Mouse (Mus musculus): Measurements from ENCODE around the gene Ank2.

Gene Ank2

DNA sequence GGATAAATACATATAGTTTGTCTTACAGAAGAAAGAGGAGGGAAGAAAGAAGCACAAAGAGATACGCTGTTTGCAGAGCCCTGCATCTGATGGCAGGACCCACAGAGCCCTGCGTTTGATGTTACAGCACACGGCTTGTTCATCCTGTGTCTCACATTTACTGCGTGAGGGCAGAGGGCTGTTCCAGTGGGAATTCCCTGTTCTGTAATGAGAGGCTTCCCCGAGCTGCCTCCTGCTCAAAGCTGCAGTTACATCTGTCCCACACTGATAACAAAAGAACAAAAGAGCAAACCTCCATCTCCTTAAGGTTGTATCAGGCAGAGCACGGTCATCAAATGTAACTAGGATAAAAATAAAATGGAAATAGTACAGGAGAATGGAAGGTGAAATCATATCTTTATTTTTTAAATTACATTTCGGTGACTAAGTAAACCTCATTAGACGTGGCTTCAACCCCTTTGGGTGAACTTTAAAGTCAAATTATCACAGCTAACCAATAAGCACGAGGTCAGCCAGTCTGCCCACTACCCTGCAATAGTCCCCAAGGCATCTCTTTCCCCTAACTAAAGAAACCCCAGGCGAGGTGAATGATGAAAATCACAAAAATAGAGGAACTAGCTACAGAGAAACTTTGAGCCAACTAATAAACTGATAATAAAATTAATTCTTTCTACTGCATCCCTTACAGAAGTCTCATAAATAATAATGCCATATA lies 255.1 kb downstream of the Ank2 start:
- ATAC-seq (ENCODE audit: low TSS enrichment): no peak

- ATAC-seq (ENCODE audit: low TSS enrichment): no peak
Measured at GRCm38 (mm10) chr3:127242234-127242810, 256.8 kb downstream of the Ank2 start.

- no peak for ATAC-seq (ENCODE audit: low TSS enrichment)
Measured at GRCm38 (mm10) chr3:127235271-127235670, 263.9 kb downstream of the Ank2 start.

- peak; percentile 80 for ATAC-seq (ENCODE audit: low TSS enrichment)
Measured at GRCm38 (mm10) chr3:127225799-127226730, 273.1 kb downstream of the Ank2 start.

DNA sequence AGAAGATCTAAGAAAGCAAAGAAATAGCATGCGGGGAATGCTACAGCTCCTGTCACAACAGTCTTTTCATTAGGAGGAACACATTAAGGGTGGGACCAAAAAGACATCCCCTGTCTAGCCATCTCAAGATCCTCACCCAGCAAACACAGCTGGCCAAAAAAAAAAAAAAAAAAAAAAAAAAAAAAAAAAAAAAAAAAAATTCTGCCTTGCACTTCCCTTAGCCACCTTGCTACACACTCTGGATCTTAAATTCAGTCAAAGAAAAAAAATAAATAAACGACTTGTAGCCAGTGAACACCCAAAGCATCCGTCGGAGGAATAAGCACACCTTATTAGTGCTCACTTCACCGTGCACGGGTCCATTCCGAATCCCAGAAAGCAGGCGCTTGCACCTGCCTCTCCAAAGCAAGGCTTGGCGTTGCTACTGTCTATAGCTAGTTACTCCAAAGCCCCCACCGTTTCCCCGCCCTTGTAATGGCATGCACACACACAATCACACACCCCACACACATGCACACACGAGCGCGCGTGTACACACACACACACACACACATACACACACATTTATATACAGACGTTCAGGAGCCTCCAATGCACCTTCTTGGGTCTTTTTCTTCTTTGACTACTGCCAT lies 273.9 kb downstream of the Ank2 start:
- ATAC-seq (ENCODE audit: low TSS enrichment): peak; percentile 6; the same call in 1 of the 2 replicates

GRCm38 (mm10) chr3:127224315-127225166 lies 274.6 kb downstream of the Ank2 start:
- ATAC-seq (ENCODE audit: low TSS enrichment): no peak

- no peak for ATAC-seq (ENCODE audit: low TSS enrichment)
Measured at GRCm38 (mm10) chr3:127222086-127222485, 277.1 kb downstream of the Ank2 start.

DNA sequence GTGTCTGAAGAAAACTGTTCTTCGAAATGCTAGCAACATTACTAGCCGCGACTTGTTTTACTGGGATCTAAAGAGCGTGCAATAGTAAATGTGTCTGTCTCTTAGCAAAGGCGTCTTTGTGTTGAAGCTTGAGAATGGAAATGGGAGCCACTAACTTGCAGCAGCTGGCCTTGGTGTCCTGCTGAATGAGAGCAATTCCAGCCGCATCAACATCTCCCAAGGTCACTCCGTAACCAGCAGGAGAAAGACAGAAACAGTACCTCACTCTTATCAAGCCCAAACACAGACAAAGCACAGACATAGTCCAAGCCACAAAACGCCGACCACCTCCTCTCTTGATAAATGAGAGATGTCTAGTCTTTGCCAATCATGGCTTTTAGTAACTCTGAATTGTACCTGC lies 278.3 kb downstream of the Ank2 start:
- no peak for ATAC-seq (ENCODE audit: low TSS enrichment)

DNA sequence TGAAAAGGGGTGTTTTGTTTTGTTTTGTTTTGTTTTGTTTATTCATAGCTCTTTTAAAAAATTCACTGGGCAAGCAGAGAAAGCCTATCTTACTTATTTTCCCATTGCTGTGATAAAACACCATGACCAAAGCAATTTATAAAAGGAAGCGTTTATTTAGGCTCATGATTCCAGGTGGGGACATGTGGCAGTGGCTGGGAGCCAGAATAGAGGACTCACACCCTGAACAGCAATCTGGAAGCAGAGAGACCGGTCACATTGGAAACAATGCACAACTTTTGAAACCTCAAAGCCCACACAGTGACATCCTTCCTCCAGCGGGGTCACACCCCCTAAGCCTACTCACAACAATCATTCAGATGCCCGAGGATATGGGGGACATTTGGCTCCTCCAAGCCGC lies 285.6 kb downstream of the Ank2 start:
- no peak for ATAC-seq (ENCODE audit: low TSS enrichment)

DNA sequence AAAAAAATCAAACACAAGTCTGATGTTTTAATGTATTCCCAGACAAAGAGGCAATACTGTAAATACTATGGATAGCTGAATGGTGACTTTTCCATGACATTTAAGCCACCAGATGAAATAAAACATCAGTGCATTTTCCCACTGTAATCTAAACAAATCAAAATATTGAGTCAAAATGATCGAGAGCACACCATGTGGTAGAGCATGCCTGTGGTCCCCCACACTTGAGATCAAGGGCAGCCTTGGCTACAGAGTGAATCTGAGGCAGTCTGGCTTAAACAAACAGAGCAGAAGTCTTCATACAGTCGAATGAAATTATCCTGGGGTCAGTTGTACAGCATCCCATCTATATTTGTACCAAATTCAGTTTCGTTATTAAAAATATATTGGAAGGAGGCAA lies 288.0 kb downstream of the Ank2 start:
- ATAC-seq (ENCODE audit: low TSS enrichment): no peak

GRCm38 (mm10) chr3:127210552-127210951 lies 288.6 kb downstream of the Ank2 start:
- no peak for ATAC-seq (ENCODE audit: low TSS enrichment)

GRCm38 (mm10) chr3:127208871-127209270 lies 290.3 kb downstream of the Ank2 start:
- ATAC-seq (ENCODE audit: low TSS enrichment): peak; percentile 74

GRCm38 (mm10) chr3:127205883-127206434 lies 293.2 kb downstream of the Ank2 start:
- ATAC-seq (ENCODE audit: low TSS enrichment): peak; percentile 25; the same call in 1 of the 2 replicates

DNA sequence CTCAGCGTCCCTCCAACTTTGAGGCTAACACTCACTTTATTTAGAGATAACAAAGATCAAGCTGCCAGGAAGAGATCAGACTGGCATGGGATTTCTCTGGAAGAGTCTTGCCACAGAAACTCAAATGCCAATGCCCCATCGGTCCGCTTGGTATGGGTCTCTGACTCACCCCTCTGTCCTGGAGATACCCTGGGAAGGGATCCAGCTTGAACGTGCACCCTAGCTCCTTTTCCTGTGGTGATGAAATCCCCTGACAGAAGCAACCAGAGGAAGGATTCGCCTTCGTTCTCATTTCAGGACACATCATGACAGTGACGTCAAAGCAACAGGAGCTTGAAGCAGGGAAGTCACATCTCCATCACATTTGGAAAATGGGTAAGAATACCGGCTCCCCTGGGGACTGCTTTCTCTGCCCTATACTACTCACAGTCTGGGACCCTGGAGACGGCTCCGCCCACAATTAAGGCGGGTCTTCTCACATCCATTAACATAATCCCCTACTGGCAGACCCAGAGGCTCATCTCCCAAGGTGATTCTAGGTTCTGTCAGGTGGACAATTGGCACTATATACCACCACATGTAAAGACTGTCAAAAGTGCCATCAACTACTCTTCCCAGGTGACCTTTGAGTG lies 296.6 kb downstream of the Ank2 start:
- ATAC-seq (ENCODE audit: low TSS enrichment): no peak

DNA sequence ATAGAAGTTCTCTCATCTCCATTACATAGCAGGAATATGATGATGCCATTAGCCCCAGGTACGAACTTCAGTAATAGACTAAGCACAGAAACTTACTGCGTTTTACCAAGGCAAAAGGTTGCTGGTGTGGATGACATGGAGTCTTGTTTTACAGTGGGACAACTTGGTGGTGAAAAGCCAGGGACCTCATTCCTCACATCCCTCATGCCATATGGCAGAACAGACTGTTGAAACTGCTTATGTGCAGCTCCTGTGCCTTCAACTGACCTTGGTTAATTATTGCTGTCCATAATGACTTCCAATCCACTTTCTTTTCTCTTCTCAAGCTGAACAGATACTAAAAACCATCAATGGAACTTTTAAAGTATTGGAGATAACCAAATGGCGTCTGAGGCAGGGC lies 298.4 kb downstream of the Ank2 start:
- no peak for ATAC-seq (ENCODE audit: low TSS enrichment)

DNA sequence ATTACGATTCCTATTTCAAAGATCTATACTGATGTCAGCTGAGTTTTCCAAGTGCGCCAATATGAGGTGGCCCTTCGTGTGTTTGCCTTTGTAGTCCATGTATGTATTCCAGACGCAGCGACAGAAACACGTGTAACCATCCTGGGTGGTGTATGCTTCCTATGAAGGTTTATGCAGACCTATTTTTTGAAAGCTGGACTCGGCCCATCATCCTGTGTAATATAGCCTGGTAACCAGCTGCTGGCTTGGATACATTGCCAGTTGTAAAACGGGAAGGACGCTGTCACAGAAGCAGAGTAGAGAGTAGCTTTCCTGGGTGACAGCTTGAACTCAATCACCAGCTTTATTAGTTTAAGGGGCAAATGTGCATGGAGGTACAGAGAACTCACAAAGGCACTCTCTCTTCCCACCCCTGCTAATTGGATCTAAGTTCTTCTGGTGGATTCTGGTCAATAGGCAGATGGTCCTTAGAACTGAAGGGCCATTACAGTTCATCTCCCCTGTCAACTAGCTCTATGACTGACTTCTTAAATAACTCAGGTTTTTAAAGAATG lies 300.0 kb downstream of the Ank2 start:
- no peak for ATAC-seq (ENCODE audit: low TSS enrichment)

DNA sequence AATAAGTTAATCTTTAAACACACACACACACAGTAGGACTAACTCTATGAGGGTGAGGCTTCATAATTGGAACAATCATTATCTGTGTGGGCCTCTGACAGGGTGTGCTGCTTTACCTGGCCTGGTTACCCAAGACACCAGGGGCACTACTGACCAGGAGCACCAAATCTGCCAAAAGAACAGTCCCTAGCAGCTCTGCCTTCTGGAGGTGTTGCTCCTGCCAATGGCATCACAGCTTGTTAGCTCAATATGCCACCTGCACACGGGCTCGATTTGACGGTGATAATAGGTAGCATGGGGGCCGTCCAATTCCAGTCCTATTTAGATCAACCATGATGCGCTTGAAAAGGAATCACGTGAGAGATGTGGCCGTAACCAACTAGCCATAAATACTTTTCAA lies 300.5 kb downstream of the Ank2 start:
- no peak for ATAC-seq (ENCODE audit: low TSS enrichment)

- ATAC-seq (ENCODE audit: low TSS enrichment): peak; percentile 31; the same call in 1 of the 2 replicates
Measured at GRCm38 (mm10) chr3:127188789-127189128, 310.4 kb downstream of the Ank2 start.

GRCm38 (mm10) chr3:127188086-127188788 lies 310.9 kb downstream of the Ank2 start:
- ATAC-seq (ENCODE audit: low TSS enrichment): peak; percentile 29; the same call in 1 of the 2 replicates
